Mouse (Mus musculus) heart, adult 2 months (tissue): ENCODE results near the gene Umodl1.

Source experiments
- CTCF ChIP-seq: fragments of 200-600 bp; IDR thresholded peaks from 2 replicates; pipeline ENCODE4 v1.8.1; 2022; ENCODE audit warnings: antibody characterized with exemption, mild to moderate bottlenecking, moderate library complexity
- EP300 ChIP-seq: fragments of 200-500 bp; IDR thresholded peaks from 2 replicates; pipeline ENCODE4 v1.6.1; 2011; ENCODE audit warnings: low read depth, low read length, control low read depth; ENCODE audit not compliant: insufficient read depth
- POLR2A ChIP-seq: fragments of 200-500 bp; IDR thresholded peaks from 2 replicates; pipeline ENCODE4 v1.6.1; 2011; ENCODE audit warnings: mild to moderate bottlenecking, low read depth, low read length, control low read depth; ENCODE audit not compliant: insufficient read depth

GRCm38 (mm10) chr17:31042751-31043150 is 88.3 kb downstream of the Umodl1 start:
- TF ChIP-seq CTCF (no peak), POLR2A (no peak), EP300 (no peak)
